Mouse (Mus musculus) ovary, postnatal 14 days (tissue): ENCODE measurements around the gene Zkscan16.

Experiments used
- DNase-seq: peaks from one replicate; pipeline ENCODE4 v3.0.0; 2022; ENCODE audit warnings: low spot score

Zkscan16 gene

DNA sequence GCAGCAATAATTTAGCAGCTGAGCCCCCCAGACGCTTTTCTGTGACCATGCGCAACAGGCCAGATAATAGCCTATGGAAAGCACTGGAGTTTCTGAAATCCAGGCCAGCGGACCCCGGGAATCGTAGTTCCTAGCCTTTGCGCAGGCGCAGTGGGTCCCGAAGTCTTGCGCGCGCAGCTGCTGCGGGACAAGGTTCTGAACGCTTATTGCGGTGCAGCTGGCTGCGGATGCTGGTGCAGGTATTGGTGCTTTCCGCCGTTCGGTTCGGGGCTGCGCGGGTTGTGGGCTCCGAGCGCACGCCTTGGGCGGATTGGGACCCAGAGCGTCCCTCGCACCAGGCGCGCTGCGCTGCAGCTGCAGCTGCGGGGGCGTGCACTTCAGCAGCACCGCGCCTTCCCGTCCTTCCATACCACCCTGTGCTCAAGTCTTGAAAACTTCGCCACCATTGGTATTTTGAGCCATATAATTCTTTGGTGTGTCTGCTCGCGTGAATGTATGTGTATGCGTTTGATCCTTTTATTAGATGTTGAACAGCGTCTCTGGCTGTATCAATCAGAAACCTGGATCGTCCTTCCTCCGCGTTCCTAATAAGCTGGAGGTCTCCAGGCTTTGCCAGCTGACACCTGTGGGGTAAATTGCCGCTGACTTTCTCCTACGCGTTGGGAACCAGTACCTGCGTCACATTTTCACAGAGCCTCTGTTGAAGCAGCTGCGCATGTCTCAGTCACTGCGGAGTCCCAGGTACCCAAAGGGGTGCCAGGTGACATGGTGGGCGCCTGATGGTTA is at the start of gene Zkscan16:
Zkscan16 (plus strand) TSS at position 209 of the 786 bp plus-strand sequence.
- peak; percentile 77 for DNase-seq

DNA sequence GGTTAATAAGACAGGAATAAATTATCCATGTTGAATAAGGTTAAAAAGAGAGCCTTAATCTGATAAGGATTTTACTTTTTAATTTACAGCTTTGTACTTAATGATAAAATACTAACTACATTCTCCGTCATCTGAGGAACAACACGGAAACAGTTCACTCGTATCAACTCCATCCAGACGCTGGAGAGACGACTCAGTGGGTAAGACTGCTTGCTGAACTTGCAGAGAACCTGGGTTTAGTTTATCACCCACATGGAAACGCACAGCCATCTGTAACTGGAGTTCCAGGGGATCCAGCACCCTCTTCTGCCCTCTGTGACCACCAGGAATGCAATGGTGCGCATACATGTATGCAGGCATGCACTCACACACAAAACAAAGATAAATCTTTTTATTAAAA is 49.0 kb upstream of the Zkscan16 start:
- no peak for DNase-seq

DNA sequence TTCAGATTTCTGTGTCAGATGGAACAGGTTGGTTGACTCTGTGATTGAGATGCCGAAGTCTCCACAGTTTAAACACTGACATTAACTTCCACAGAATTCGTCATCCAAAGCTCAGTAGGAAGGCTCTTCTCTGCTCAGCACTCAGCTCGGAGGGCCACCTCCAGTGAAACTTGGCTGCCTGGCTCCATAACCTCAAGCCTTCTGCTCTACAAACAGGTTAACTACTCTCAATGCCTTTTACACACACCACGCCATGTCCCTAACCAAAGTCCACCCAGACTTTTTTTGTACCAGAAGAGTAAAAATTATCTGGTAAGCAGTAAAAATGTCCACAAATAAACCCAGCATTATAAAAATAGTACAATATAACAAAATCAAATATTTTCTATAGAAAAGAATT is 46.0 kb upstream of the Zkscan16 start:
- DNase-seq = no peak

DNA sequence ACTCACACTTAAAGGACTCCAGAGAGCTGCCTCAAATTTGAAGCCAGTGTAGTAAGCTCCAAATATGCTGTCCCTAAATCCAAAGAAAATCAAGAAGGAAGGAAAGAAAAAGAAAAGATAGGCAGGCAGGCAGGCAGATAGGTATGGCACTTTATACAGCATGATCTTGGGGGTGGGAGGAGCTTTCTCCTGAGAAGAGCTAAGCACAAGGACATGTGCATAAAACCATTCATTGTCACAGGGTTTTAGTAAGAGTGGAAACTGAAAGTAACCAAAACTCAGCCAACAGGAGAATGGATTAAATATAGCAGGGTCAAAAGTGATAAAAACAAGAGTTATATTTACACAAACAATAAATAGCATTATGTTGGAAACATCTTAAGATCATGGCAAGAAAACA is 45.1 kb upstream of the Zkscan16 start:
- no peak for DNase-seq

DNA sequence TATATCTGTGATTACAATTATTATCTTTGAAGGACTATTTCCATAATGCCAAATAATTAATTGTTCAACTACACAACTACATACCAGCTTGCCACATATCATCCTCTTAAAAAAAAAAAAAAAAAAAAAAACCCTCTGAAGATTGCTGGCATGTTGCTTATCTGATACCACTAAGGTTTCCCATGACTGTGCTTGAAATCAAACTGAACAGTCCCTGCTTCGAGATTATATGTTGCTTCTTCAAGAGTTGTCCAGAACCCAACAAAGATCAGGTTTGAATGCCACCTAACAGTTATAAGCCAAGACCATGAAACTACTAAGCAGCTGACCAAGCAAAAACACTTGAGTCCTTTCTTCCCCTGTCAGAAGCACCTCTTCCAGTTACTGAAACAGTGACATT is 36.0 kb upstream of the Zkscan16 start:
- DNase-seq = no peak

DNA sequence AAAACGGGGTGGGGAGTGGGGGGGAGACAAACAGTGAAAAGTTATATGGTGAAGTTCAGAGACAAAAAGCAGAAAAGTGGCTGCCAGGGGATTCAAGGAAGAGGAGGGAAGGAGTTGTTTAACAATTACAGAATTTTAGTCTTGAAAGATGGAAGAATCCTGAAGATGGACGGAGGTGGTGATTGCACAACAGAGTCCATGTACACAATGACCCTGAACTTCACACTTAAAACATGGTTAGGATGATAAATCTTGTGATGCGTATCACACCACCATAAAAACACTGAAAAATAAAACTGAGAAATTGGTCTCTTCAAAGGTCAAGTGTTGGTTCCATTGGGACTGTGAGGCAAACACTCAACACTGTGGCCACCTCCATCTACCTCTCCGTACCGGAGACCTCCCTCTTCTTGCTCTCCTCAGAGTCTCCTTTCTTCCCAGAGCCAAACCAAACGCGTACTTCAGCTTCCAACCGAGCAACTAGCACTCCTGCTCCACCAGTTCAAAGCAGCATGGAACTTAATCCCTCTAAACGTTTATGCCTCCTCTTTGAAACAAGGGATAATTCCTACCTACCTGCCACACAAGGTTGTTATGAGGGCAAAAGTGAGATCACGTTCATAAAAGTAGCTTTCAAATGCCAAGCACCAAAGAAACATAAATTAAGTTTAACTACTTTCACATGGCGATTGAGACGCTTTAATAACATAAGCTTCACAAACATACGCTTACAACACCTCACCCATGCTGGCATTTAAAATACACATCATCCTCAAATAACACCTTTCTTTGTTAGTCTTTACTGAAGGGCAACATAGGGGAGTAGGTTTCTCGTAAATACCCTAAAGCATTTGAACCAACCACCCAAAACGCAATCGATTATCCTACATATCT is 33.0 kb upstream of the Zkscan16 start:
- no peak for DNase-seq

DNA sequence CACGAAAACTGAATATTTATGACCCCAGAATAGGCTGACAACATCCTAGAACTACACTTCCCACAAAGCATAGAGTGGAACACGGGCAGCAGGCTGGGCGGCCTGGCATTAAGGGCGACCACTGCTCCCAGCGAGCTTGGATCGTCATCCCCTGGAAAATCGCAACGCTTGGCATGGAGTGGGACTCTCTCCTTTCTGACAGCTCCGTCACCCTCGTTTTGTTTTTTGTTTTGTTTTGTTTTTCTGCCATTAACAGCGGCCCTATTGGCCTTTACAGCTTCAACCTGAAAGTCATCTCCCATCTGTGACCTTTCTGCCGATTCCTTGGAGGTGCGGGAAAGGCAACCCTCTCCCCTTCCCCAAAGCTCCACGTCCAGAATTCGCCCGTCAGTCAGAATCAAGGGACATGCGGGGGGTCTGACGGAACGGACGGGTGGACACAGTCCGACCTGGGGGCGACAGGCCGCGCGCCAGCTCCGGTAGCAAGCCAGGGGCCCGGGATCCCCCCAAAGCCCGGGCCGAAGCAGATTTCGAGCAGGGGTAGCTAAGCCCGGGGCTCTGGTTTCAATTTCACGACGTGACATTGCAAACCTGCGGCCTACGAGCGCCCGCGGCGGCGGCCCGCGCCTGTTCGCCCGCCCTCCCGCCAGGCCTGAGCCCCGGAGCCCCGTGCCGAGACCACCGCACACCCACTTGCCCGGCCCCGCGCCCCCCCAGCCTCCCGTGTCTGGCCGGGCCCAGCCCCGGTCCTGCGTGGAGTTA is 32.2 kb upstream of the Zkscan16 start:
- peak; percentile 53 for DNase-seq

DNA sequence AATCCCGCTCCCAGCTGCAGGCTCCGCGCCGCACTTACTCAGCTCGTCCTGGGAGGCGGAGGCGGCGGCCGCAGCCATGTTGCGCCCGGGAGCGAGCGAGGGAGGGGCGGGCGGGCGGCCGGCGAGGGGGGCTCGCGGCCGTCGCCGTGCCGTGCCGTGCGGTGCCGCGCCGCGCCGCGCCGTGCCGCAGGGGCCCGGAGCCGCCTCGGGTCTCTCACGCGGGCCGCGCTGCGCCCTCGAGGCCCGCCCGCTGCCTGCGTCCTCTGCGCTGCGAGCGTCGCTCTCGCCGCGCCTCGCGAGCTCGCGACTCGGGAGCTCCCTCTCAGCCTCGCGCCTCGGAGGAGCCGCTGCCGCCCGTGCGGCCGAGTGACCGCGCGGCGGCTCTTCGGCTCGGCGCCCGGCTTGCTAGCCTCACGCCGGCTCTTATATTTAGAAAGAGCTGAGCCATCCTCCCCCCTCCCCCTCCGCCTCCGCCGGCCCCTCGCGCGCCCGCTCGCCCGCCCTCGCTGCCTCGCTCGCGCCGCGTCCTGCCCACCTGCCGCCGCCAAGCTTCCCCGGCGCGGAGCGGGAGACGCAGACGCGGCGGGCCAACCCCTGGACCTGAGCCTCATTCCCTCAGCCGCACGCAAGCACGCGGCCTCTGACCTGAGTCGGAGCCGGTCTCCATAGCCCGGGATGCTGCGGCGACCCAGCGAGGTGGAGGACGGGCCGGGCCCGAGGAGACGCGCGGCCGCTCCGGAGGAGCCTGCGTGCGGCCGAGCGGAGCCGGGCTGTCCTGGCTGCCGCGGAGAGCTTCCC is 31.4 kb upstream of the Zkscan16 start:
- DNase-seq = peak; percentile 46

DNA sequence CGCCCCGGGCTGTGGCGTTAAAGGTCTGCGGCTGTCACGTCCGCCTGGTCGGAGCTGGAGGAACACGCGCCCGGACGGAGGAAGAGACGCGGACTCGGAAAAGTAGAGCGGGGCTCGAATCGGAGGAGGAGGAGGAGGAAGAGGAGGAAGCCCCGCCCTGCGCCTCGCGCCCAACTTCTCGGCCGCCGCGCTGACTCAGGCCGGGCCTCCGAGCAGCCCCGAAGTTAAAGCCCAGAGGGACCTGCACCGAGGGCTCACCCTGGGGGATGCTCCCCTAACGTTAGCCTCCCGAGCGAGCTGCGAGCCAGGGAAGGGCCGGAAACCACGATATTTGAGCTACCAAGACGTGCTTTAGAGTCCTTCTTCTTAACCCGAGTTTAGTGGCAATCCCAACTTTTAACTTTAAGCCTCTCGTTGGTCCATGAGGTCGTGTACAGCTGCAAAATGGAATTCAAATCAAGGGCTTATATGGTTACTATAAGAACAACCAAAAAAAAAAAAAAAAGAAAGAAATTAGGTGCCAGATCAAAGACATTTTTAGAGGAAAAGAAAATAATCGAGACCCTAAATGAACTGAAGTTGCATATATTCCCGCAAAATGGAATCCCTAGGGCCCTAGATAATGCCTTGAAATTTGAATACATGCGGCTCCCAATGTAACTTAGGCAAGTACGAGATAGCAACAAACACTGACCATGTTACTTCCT is 30.6 kb upstream of the Zkscan16 start, which contains the start of gene Ecpas:
Ecpas (minus strand) TSS at position 121 of the 707 bp plus-strand sequence.
- DNase-seq = peak; percentile 68

DNA sequence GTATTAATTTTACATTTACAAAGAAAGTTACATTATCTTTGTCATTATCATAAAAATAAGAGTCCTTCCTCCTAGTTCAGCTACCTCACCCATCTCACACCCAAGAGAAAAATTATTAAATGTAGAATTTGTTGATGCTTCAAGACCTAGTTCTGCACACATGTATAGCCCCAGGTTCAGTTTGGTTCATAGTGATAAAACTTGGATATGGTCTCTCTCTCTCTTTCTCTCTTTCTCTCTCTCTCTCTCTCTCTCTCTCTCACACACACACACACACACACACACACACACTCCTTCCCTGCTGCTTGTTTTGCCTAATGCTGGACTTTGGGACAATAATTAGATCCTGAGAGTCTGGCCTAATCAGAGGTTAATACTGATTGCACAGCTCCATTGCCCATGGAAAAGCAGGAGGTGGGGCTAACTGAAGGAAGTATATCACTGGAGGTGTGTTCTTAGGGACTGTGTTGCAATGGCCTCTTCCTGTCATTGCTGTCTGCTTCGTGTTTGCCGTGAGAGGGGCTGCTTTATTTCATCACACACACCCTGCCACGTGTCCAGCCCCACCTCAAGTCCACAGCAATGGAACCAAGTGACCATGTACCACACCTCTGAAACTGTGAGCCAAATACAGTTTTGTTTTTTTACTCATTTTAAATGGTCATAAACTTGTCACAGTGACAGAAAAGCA is 29.9 kb upstream of the Zkscan16 start:
- DNase-seq = no peak

DNA sequence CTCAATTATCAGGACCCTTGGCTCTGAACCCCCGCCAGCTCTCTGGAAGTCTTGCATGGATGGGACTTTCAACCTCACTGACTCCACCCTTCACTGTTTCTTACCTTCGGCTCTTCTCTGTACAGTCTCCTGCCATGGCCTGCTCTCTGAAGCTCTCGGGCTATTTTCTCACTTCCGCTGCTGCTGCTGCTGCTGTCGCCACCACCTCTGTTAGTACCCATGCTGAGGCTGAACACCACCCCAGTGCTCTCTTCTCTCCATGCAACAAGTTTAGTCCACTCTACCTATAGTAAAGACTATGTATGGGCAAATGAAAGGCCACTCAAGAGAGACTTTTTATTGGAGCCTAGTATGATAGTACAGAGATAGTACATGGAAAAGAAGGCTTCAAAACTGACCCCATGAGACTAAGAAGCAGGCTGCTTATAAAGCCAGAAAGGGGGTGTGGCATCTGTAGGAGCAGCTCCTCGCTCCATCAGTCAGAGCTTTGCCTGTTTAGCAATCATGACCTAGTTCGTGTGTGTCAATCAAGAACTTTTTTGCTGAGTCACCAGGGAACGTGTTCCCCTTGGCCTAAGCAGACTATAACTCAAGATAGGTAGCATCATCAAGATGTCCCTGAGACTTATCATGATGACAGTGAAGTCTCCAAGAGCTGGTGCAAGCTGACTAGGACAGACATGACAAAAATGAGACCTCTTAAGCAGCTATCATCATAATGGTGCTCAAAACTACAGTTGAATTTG is 28.2 kb upstream of the Zkscan16 start:
- no peak for DNase-seq

DNA sequence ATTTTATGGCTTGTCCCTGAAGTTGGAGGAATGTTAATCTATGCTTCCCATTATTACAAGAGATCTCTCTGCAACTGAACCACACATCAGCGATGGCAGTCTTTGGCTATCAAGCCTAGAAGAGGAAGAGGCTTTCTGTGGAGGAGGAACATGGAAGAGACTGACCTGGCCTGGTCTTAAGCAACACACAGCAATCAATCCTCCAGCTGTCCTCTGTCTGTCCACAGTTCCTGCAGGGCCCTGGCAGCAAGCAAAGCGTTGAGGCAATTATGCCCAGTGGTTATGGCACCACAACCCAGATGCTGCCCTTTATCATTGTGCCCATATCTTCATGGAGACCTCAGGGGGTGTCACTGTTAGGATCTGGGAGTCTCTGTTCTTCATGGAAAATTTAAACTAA is 19.5 kb upstream of the Zkscan16 start:
- DNase-seq = no peak

DNA sequence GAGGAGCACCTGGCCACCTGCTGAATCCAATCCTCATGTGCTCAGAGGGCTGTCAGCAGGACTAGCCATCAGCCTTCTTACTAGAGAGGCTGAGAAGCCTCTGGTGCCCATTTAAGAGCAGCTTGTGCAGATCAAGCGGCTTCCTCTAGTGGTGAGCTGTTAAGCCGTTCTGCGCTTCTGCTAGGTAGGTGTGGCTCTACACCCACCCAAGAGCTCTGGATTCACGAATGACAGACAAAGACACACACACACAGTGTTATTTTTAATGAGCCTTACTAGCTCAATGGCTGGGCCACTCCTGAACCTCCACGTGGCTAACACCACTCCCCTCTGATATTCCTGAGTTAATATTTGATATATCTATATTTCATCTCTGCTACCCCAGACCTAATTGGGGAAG is 17.8 kb upstream of the Zkscan16 start:
- no peak for DNase-seq

DNA sequence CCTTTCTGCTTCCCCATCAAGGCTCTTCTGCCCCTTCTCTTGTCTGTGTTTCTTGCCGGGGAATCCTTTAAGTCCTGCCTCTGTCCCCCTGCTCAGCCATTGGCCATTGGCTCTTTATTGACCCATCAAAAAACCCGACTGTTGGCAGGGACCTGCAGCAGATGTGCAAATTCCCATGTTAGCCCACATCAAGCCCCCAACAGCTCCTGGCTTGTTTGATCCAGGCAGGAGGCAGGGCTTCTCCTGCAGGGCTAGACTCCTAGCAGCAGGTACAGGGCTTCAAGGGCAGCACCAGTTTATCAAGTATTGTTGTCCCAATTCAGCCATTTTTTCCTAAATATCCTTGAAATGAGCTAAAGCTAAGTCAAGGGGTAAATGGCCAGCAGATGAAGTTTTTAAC is 17.3 kb upstream of the Zkscan16 start:
- DNase-seq = no peak

DNA sequence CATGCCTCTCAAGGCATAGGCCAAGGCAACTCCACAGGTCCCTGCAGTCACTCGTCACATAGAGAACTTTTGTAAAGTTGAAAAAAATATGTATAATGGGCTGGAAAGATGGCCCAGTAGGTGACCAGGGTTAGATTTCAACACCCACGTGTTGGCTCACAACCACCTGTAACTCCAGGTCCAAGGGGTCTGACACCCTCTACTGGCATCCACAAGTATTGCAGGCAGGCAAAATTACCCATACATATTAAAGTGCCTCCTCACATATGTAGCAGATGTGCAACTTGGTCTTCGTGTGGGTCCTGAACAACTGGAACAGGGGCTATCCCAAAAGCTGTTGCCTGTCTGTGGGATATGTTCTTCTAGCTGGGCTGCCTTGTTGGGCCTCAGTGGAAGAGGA is 15.8 kb upstream of the Zkscan16 start:
- DNase-seq = no peak

DNA sequence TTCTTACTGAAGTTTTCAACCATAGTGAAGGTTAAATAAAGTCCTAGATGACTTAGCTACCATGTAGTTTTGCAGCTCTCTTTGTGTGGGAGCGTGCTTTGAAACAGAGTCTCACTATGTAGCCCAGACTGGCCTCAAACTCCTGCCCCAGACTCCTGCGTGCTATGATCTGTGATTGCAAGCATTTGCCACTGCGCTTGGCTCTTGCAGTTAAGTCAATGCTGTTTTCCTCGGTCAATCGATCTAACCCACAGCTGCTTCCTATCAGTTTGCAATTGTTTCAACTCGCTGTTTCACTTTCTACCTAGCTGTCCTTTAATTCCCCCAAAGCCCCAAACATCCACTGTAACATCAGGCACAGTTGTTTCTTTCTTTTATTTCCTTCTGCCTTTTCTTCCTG is 10.9 kb upstream of the Zkscan16 start:
- no peak for DNase-seq

DNA sequence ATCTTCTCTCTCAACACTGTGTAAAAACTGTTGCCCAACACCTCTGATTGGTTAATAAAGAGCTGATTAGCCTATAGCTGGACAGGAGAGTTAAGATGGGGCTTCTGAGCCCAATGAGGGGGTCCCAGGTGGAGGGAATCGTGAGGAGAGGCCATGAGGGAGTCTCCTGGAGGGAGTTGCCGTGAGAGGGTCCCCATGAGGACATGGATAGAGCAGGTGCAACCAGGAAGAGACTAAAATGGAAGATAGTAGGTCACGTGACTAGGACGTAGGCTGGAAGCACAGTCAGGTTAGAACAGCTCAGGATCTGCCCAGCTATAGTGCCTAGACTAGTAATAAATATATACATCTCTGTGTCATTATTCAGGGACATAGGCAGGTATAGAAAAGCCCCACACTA is 9.1 kb upstream of the Zkscan16 start:
- DNase-seq = no peak

DNA sequence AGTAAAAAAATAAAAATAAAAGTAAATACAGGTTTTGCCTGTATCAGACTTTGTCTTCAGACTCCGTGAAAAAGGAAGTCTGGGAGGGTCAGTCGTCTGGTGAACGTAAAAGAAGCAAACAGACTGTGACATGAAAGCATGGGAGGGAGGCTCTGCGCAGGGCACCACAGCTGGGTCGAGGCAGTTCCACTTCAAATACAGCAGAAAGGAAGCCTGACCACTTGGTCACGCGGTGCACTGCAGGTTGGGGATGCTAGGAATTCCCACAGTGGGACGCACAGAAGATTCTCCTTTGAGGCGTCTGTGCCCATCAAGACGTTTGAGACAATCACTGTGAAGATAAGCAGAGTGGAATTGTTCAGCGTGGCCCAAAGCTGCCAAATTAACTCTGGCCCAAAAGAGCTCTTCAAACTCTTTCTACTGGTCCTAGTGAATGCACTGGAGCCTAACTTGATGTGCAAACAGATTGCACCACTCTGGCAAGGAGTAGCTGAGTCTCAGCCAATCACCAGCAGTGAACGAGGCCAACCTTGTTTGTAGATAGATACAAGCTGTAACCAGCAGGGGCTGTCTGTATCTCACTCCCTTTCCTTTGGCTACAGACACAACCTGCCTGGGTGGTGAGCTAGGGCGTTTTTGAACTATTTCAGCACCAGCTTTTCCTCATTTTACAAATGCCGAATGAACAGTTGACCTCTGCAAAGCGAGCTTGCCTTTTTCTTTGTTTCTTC is 8.5 kb upstream of the Zkscan16 start:
- DNase-seq = peak; percentile 45

DNA sequence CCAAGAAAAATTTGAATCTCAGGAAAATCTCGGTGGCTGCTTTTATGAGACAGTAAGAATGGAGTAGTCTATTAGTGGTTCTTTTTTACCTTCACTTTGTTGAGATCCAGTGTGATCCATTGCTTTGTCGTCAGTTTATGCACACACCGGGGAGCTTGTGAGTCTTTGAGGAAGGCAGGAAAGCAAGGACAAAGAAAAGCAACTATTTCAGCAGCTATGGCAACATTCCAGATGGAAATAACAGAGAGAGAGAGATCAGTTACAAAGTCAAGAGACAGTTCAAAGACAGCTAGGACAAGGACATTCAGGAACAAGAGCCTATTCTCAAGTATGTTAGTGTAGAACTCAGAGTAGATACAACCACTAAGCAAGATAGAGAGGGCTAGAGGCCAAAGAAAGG is 7.6 kb upstream of the Zkscan16 start:
- no peak for DNase-seq
